In the genomic region with DNA sequence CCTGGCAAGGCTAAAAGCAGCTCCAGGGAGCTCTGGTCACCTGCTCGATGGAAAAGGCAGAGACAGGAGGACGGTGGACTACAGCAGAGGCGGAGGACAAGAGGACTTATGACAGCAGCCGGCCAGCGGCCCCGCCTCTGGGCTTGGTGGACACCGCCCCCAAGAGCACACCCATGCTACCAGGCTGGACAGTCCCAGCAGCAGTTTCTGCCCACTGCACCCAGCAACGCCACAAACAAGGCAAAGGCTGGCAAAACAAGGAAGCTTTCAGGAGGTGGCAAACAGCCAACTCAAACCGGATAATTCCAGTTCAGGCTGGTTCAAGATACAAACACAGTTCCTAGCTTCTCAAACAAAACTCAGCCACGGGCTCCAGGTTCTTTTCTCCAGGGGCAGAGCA, we compare ENCODE assay signal across 8 mouse cellular contexts. TPM values are rescaled to one million over a fixed set of nuclear protein-coding genes. Genes with fewer than 3 reads are reported as not detected.
A peak's percentile ranks its signal among the peaks of the same experiment; 100 is the strongest.
DNase-seq lines count a peak whose midpoint lies in the region; ATAC-seq and TF ChIP-seq lines count a peak whose summit lies in the region.

No protein-coding gene starts in this region.

- no peaks in the 10 kb centered on the region for H3K9me3 ChIP-seq in hindbrain, embryonic 11.5 days (ENCODE audit: control insufficient read depth, low read length)

- peak overlapping the region; percentile 5; the same call in 1 of the 2 replicates for H3K27ac ChIP-seq in cerebellum, adult 2 months (ENCODE audit: insufficient read depth, low read length)
- H3K27ac ChIP-seq in hindbrain, embryonic 11.5 days (ENCODE audit: low read depth, low read length), result no peak overlapping the region

- no peak overlapping the region for H3K4me2 ChIP-seq in hindbrain, embryonic 11.5 days (replicated peaks; ENCODE audit: low read depth, low read length)

- H3K36me3 ChIP-seq in hindbrain, embryonic 11.5 days (ENCODE audit: control insufficient read depth, insufficient read depth, low read length), result no peaks in the 10 kb centered on the region

- peak; percentile 78 for DNase-seq in R1 (ENCODE audit: low read depth, low spot score)
- DNase-seq in cerebellum, adult 2 months, result peak; percentile 65 to 74
- peak; percentile 63 to 76 for DNase-seq in frontal cortex, postnatal 14 days (ENCODE audit: low spot score in 2 of 2)
- peak; percentile 32 for DNase-seq in hindbrain, embryonic 11.5 days (ENCODE audit: low spot score)
- DNase-seq in layer of hippocampus, postnatal 10 days (ENCODE audit: low spot score in 2 of 2), result peak; percentile 78 to 80
- DNase-seq in lung, postnatal 36 days, result peak; percentile 95
- peak; percentile 78 for DNase-seq in right cerebral cortex, adult 18-20 months

- no peaks in the 10 kb centered on the region for H3K27me3 ChIP-seq in cerebellum, adult 2 months (ENCODE audit: control insufficient read depth, insufficient read depth, low read length)
- no peaks in the 10 kb centered on the region for H3K27me3 ChIP-seq in hindbrain, embryonic 11.5 days (ENCODE audit: control insufficient read depth, insufficient read depth, low read length)

- no peak overlapping the region for H3K4me3 ChIP-seq in cerebellum, adult 2 months (replicated peaks; ENCODE audit: insufficient read depth, low read depth, low read length)
- H3K4me3 ChIP-seq in hindbrain, embryonic 11.5 days (ENCODE audit: low read depth, low read length), result no peak overlapping the region

- H3K4me1 ChIP-seq in cerebellum, adult 2 months (ENCODE audit: control insufficient read depth, insufficient read depth, low read length), result peaks cover 20% of the 10 kb centered on the region
- H3K4me1 ChIP-seq in hindbrain, embryonic 11.5 days (replicated peaks; ENCODE audit: control insufficient read depth, insufficient read depth, low read length), result no peaks in the 10 kb centered on the region

- ATAC-seq in hindbrain, embryonic 11.5 days (ENCODE audit: low FRiP score), result no peak
- no peak for ATAC-seq in inflammation-experienced regulatory T-cells, adult 6 months

- no peak for TF ChIP-seq CTCF in cerebellum, adult 2 months (IDR thresholded peaks at IDR 0.05; ENCODE audit: borderline replicate concordance, insufficient read depth, low read depth, low read length)

- TF ChIP-seq POLR2A in cerebellum, adult 2 months (IDR thresholded peaks at IDR 0.05; ENCODE audit: borderline replicate concordance, insufficient read depth, low read length), result no peak

- 3% methylated on average over 10 of the region's 10 CpGs for WGBS in cerebellum, adult 2 months
- WGBS in hindbrain, embryonic 11.5 days, result 86% methylated on average over 10 of the region's 10 CpGs

- H3K9ac ChIP-seq in hindbrain, embryonic 11.5 days (ENCODE audit: low read depth, low read length), result no peak overlapping the region

RNA-seq across cellular contexts. Expression of a gene that starts 32.0 kb away (rescaled TPM):
- 16.6 and 18.6 TPM in 2 replicates for polyA plus RNA-seq in cerebellum, adult 2 months (2012; rRNA removed)
- polyA plus RNA-seq in hindbrain, embryonic 11.5 days (2014; fragmentation: Nextera tagmentation; extraction: Ambion mirVana), result 17.6 and 22.0 TPM in 2 replicates
- 10 to 100 TPM; 62.9 to 64.5 TPM for total RNA-seq in layer of hippocampus, postnatal 10 days (2021)
- polyA plus RNA-seq in inflammation-experienced regulatory T-cells, adult 6 months (2017; shearing (Covaris generic)), result 10 to 100 TPM in 2 of 3 experiments, 1 to 10 TPM in 1; 8.6 to 17.1 (median 14.3) TPM

Comparison
In these comparisons a context has a peak if more than half of its experiments do, and no peak if none do; other contexts are left out.
1. DNase-seq: peak in every context shown above with its lines; median percentile 95 in lung, postnatal 36 days; 79 in layer of hippocampus, postnatal 10 days; 78 in R1; 78 in right cerebral cortex, adult 18-20 months; 70 in cerebellum, adult 2 months; 70 in frontal cortex, postnatal 14 days; 32 in hindbrain, embryonic 11.5 days.